Mouse (Mus musculus): ENCODE measurements around the gene Tpk1.

GRCm38 (mm10) chr6:43363917-43364316 is 302.2 kb downstream of the Tpk1 start:
- TF ChIP-seq POLR2A (IDR thresholded peaks at IDR 0.05; ENCODE audit: extremely low read depth, insufficient read depth, low read length), result no peak
- no peak for TF ChIP-seq CTCF (IDR thresholded peaks at IDR 0.05; ENCODE audit: low read depth, low read length)
